Mouse (Mus musculus): ENCODE measurements around the gene Dnajc10. TPM values are rescaled to one million over a fixed set of nuclear protein-coding genes. Genes with fewer than 3 reads are reported as not detected.

Dnajc10 gene
- polyA plus RNA-seq, 1 experiment from 2014 or later: 105 TPM

DNA sequence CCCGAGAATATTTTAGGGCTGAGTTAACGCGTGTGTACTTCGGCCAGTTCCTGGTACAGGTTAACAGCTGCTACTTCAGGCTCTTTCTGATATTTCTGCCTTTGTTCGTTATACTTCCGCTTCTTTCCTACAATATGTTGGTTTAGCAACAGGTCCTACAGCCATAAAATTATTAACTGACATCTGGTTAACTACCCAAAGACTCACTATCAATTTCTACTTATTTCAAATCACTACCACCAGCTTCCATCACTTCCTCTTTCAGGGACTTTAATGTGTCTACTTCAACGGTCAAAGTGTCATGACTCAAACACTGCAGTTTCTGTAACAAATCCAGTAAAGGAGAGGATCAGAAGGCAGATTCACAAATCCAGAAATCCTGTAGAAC lies 418 bp upstream of the Dnajc10 start:
- Histone ChIP-seq H3K9ac (ENCODE audit: low read depth, low read length) (peak overlapping the region; percentile 94; the same call in 1 of the 2 replicates), H3K4me1 (ENCODE audit: control insufficient read depth, insufficient read depth, low read length) (peaks cover 6% of the 10 kb centered on the region; the same call in 1 of the 2 replicates), H3K4me3 (ENCODE audit: low read length) (peak overlapping the region; percentile 93), H3K36me3 (ENCODE audit: control insufficient read depth, insufficient read depth, low read length) (peaks cover 11% of the 10 kb centered on the region; the same call in 1 of the 2 replicates), H3K9me3 (ENCODE audit: control insufficient read depth, low read length) (no peaks in the 10 kb centered on the region), H3K27me3 (ENCODE audit: control insufficient read depth, insufficient read depth, low read length) (no peaks in the 10 kb centered on the region), H3K27ac (ENCODE audit: low read depth, low read length) (peak overlapping the region; percentile 98), H3K4me2 (replicated peaks; ENCODE audit: low read depth, low read length) (peak overlapping the region; percentile 74)
- 43% methylated on average over 7 of the region's 7 CpGs for WGBS
- peak; percentile 16; the same call in 1 of the 2 replicates for ATAC-seq (ENCODE audit: low FRiP score, low TSS enrichment)

DNA sequence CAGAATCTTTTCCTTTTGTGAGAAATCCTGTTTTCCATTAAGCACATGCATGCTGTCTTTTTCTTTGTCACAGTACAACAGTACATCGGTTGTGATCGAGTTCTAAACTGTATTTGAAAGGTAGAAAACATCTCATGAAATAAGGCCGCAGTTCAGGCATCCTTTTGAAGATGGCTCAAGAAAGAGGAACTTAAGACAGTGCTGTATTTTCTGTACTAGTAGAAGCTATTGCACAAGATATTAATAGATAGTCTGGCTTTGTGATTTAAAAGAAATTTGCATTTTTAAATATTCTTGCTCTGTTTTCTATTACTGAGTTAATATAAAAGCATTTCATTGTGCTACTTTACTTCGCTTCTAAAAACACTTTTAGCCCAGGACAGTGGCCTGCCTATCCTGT lies 7.6 kb downstream of the Dnajc10 start:
- ATAC-seq (ENCODE audit: low FRiP score, low TSS enrichment): no peak
- 96% methylated on average over 4 of the region's 4 CpGs for WGBS
- no peaks in the 10 kb centered on the region for H3K27me3 ChIP-seq (ENCODE audit: control insufficient read depth, insufficient read depth, low read length)
- no peak overlapping the region for H3K4me2 ChIP-seq (replicated peaks; ENCODE audit: low read depth, low read length)
- H3K9me3 ChIP-seq (ENCODE audit: control insufficient read depth, low read length): no peaks in the 10 kb centered on the region
- no peak overlapping the region for H3K9ac ChIP-seq (ENCODE audit: low read depth, low read length)
- H3K4me3 ChIP-seq (ENCODE audit: low read length): no peak overlapping the region
- peaks cover 69% of the 10 kb centered on the region for H3K36me3 ChIP-seq (ENCODE audit: control insufficient read depth, insufficient read depth, low read length)
- H3K27ac ChIP-seq (ENCODE audit: low read depth, low read length): no peak overlapping the region
- H3K4me1 ChIP-seq (ENCODE audit: control insufficient read depth, insufficient read depth, low read length): no peaks in the 10 kb centered on the region

DNA sequence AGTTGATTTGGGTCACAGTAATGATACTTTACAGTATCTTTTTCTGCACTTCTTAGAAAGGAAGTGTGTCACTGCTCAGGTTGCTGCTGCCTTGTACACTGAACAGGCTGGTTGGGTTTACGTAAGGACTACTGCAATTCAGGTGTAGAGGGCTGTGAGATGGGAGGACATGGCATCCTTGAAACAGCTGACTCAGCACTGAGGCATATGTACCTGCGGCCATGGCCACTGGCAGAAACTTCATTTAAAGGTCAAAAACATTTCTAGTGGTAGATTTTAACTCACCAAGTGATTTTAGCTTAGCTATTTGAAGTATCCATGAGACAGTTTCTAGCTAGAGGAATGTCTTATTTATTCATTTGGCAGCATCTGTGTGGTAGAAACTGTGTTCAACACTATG lies 10.5 kb downstream of the Dnajc10 start:
- Histone ChIP-seq H3K9me3 (ENCODE audit: control insufficient read depth, low read length) (no peaks in the 10 kb centered on the region), H3K4me3 (ENCODE audit: low read length) (no peak overlapping the region), H3K27ac (ENCODE audit: low read depth, low read length) (no peak overlapping the region), H3K4me2 (replicated peaks; ENCODE audit: low read depth, low read length) (no peak overlapping the region), H3K27me3 (ENCODE audit: control insufficient read depth, insufficient read depth, low read length) (no peaks in the 10 kb centered on the region), H3K36me3 (ENCODE audit: control insufficient read depth, insufficient read depth, low read length) (peaks cover 70% of the 10 kb centered on the region), H3K4me1 (ENCODE audit: control insufficient read depth, insufficient read depth, low read length) (no peaks in the 10 kb centered on the region), H3K9ac (ENCODE audit: low read depth, low read length) (no peak overlapping the region)
- ATAC-seq (ENCODE audit: low FRiP score, low TSS enrichment): no peak
- WGBS: 94% methylated on average over 2 of the region's 2 CpGs

DNA sequence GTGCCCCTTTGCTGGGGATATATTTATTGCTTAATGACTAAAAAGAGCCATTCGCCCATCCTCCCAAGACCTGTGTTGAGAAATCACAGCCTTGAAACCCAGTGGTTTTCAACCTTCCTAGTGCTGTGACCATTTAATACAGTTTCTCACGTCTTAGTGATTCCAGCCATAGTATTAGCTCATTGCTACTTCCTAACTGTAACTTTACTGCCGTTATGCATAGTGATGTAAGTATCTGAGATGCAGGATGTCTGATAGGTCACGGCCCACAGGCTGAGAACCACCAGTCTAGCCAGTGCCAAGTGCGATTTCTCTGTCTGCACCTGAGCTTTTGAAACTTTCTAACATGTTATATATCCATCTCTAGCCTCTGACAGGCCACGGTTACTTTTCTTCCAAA lies 12.0 kb downstream of the Dnajc10 start:
- Histone ChIP-seq H3K9me3 (ENCODE audit: control insufficient read depth, low read length) (no peaks in the 10 kb centered on the region), H3K4me1 (ENCODE audit: control insufficient read depth, insufficient read depth, low read length) (no peaks in the 10 kb centered on the region), H3K9ac (ENCODE audit: low read depth, low read length) (no peak overlapping the region), H3K27ac (ENCODE audit: low read depth, low read length) (no peak overlapping the region), H3K36me3 (ENCODE audit: control insufficient read depth, insufficient read depth, low read length) (peaks cover 63% of the 10 kb centered on the region), H3K4me3 (ENCODE audit: low read length) (no peak overlapping the region), H3K4me2 (replicated peaks; ENCODE audit: low read depth, low read length) (no peak overlapping the region), H3K27me3 (ENCODE audit: control insufficient read depth, insufficient read depth, low read length) (no peaks in the 10 kb centered on the region)
- no peak for ATAC-seq (ENCODE audit: low FRiP score, low TSS enrichment)
- 93% methylated on average over 6 of the region's 6 CpGs for WGBS

DNA sequence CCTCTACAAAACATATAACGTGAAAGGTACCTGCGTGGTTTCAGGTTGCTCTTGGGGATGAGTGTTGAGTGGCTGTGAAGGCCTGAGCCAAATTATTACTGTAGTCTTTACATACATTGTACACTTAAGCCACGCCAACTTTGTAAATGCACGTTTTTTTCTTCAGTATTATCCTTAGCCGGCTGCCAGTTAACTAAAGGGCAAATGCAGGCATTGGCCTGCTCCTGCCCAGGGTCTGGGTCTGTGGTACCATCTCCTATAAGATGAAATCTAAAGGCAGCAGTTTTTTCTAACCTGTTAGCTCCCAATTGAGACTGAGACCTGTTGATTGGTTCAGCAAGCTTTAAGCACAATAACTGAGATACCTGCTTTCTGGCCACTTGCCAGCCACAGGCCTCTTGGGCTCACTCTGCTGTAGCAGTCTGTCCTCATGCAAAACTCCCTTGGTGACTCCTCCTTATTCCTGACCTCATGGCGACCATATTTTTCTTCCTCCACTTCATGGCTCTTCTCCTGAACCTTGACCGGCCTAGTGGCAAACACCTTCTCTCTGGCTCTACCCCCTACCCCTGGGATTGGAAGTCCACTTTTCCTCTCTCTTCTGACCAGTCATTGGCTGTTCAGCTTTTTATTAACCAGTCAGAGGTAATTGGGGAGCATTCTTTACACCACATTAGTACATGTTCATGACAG lies 13.8 kb downstream of the Dnajc10 start:
- 92% methylated on average over 7 of the region's 7 CpGs for WGBS
- Histone ChIP-seq H3K9me3 (ENCODE audit: control insufficient read depth, low read length) (no peaks in the 10 kb centered on the region), H3K36me3 (ENCODE audit: control insufficient read depth, insufficient read depth, low read length) (peaks cover 57% of the 10 kb centered on the region), H3K27me3 (ENCODE audit: control insufficient read depth, insufficient read depth, low read length) (no peaks in the 10 kb centered on the region), H3K4me1 (ENCODE audit: control insufficient read depth, insufficient read depth, low read length) (no peaks in the 10 kb centered on the region), H3K4me3 (ENCODE audit: low read length) (no peak overlapping the region), H3K9ac (ENCODE audit: low read depth, low read length) (no peak overlapping the region), H3K4me2 (replicated peaks; ENCODE audit: low read depth, low read length) (no peak overlapping the region), H3K27ac (ENCODE audit: low read depth, low read length) (no peak overlapping the region)
- no peak for ATAC-seq (ENCODE audit: low FRiP score, low TSS enrichment)

DNA sequence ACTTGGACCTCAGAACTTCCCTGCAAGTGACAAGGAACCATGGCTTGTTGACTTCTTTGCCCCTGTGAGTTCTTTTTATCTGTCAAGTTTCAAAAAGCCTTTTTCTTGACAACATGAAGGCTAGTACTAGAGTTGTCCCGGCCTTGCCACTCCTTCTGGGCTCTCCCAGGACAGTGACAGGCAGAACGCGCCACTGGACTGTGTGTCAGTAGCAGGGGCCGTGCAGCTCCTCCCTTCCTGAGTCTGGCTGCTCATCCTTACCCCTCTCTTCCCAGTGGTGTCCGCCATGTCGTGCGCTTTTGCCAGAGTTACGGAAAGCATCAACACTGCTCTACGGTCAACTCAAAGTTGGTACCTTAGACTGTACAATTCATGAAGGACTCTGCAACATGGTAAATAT lies 25.3 kb downstream of the Dnajc10 start:
- H3K4me1 ChIP-seq (ENCODE audit: control insufficient read depth, insufficient read depth, low read length): no peaks in the 10 kb centered on the region
- no peak for ATAC-seq (ENCODE audit: low FRiP score, low TSS enrichment)
- no peak overlapping the region for H3K4me3 ChIP-seq (ENCODE audit: low read length)
- peaks cover 68% of the 10 kb centered on the region for H3K36me3 ChIP-seq (ENCODE audit: control insufficient read depth, insufficient read depth, low read length)
- H3K9ac ChIP-seq (ENCODE audit: low read depth, low read length): no peak overlapping the region
- no peak overlapping the region for H3K27ac ChIP-seq (ENCODE audit: low read depth, low read length)
- H3K27me3 ChIP-seq (ENCODE audit: control insufficient read depth, insufficient read depth, low read length): no peaks in the 10 kb centered on the region
- 95% methylated on average over 9 of the region's 9 CpGs for WGBS
- H3K4me2 ChIP-seq (replicated peaks; ENCODE audit: low read depth, low read length): no peak overlapping the region
- H3K9me3 ChIP-seq (ENCODE audit: control insufficient read depth, low read length): no peaks in the 10 kb centered on the region

DNA sequence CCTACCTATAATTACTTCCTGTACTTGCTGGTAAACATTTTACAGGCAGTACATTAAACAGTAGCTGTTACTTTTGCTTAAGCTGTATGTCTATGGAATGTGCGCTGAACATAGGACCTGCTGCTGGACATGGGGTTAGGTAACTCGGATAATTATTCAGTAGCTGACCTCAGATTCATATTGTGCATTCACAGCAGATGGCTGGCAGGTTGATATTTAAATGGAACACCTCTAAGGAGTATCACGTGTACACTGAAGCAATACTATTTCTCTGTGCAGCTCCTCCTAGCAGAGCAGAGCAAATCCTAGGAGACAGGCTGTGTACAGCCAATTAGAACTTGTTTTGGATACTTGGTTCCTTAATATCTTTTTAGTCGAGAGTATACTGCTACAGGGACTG lies 39.3 kb downstream of the Dnajc10 start:
- Histone ChIP-seq H3K4me1 (ENCODE audit: control insufficient read depth, insufficient read depth, low read length) (no peaks in the 10 kb centered on the region), H3K4me2 (replicated peaks; ENCODE audit: low read depth, low read length) (no peak overlapping the region), H3K36me3 (ENCODE audit: control insufficient read depth, insufficient read depth, low read length) (peaks cover 51% of the 10 kb centered on the region), H3K9ac (ENCODE audit: low read depth, low read length) (no peak overlapping the region), H3K4me3 (ENCODE audit: low read length) (no peak overlapping the region), H3K27ac (ENCODE audit: low read depth, low read length) (no peak overlapping the region), H3K27me3 (ENCODE audit: control insufficient read depth, insufficient read depth, low read length) (no peaks in the 10 kb centered on the region), H3K9me3 (ENCODE audit: control insufficient read depth, low read length) (no peaks in the 10 kb centered on the region)
- ATAC-seq (ENCODE audit: low FRiP score, low TSS enrichment): no peak
- 92% methylated on average over 4 of the region's 4 CpGs for WGBS

DNA sequence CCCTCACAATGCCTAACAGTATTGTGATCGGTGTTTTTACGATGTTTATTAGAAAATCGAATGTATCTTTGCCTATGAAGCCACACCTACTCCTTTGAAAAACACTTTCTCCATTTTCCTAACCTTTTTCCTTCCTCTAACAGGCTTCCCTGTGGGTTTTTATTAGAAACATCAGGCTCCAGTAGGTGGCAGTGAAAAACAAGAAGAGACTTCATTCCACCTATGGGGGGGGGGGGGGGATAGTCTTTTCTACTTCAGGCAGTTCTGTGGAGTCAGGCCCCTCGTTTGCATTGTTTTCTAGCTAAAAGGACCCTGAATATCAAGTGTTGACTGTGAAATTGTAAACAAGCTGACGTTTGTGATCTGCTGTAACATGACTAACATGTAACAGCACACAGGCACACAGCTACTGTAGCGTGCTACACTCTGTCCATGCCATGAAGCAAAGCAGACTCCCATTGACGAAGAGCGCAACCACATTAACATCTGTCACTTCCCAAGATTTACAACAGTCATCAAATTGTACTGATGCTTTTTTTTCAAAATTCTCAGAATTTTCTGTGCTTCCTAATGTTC lies 41.5 kb downstream of the Dnajc10 start:
- H3K4me3 ChIP-seq (ENCODE audit: low read length): no peak overlapping the region
- ATAC-seq (ENCODE audit: low FRiP score, low TSS enrichment): peak; percentile 43; the same call in 1 of the 2 replicates
- H3K27ac ChIP-seq (ENCODE audit: low read depth, low read length): no peak overlapping the region
- H3K27me3 ChIP-seq (ENCODE audit: control insufficient read depth, insufficient read depth, low read length): no peaks in the 10 kb centered on the region
- H3K36me3 ChIP-seq (ENCODE audit: control insufficient read depth, insufficient read depth, low read length): peaks cover 30% of the 10 kb centered on the region
- H3K9me3 ChIP-seq (ENCODE audit: control insufficient read depth, low read length): no peaks in the 10 kb centered on the region
- WGBS: 51% methylated on average over 8 of the region's 8 CpGs
- no peak overlapping the region for H3K4me2 ChIP-seq (replicated peaks; ENCODE audit: low read depth, low read length)
- no peaks in the 10 kb centered on the region for H3K4me1 ChIP-seq (ENCODE audit: control insufficient read depth, insufficient read depth, low read length)
- no peak overlapping the region for H3K9ac ChIP-seq (ENCODE audit: low read depth, low read length)

DNA sequence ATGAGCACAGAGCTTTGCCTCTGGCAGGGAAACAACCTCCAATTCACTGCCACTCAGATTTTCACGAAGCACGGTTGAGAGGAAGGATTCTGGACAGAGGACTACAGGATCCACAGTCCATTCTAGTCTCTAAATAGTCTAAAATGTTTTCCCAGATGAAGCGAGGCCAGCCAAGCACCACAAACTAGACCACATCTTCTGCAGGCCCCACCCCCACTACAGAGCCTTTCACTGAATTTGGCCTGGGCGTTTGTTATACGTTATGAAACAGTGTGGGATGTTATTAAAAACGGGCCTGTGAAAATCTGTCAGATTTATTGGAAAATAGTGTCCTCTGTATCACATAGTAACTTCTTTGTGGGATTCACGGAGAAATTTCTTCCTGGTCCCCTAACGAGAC lies 56.2 kb downstream of the Dnajc10 start:
- no peaks in the 10 kb centered on the region for H3K4me1 ChIP-seq (ENCODE audit: control insufficient read depth, insufficient read depth, low read length)
- no peaks in the 10 kb centered on the region for H3K27me3 ChIP-seq (ENCODE audit: control insufficient read depth, insufficient read depth, low read length)
- H3K4me2 ChIP-seq (replicated peaks; ENCODE audit: low read depth, low read length): no peak overlapping the region
- H3K36me3 ChIP-seq (ENCODE audit: control insufficient read depth, insufficient read depth, low read length): no peaks in the 10 kb centered on the region
- WGBS: 81% methylated on average over 8 of the region's 8 CpGs
- H3K9ac ChIP-seq (ENCODE audit: low read depth, low read length): no peak overlapping the region
- ATAC-seq (ENCODE audit: low FRiP score, low TSS enrichment): no peak
- H3K4me3 ChIP-seq (ENCODE audit: low read length): no peak overlapping the region
- no peaks in the 10 kb centered on the region for H3K9me3 ChIP-seq (ENCODE audit: control insufficient read depth, low read length)
- H3K27ac ChIP-seq (ENCODE audit: low read depth, low read length): no peak overlapping the region
